In the genomic region with DNA sequence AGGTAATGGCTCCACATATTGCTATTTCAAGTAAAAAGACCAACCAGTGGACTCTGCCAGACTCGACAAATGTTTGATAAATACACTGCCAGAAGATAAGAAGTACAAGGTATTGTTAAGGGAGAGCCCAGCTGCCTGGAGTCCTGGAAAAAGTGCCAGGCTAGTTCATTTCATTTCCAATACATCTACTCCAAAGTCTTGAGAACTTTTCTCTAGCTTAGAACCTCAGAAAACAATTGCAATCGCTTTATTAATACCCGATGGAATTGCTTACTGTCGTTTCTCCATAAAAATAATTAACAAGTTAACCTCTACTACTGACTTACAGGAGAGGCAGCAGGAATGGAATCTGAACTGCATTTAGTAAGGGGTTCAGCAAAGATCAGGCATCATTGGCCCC, we compare ENCODE assay signal across 8 mouse cellular contexts. TPM values are rescaled to one million over a fixed set of nuclear protein-coding genes. Genes with fewer than 3 reads are reported as not detected.
A peak's percentile ranks its signal among the peaks of the same experiment; 100 is the strongest.
DNase-seq lines count a peak whose midpoint lies in the region; ATAC-seq and TF ChIP-seq lines count a peak whose summit lies in the region.
"Had no signal": no experiment of that assay in that cellular context is flagged by ENCODE, and none has a peak within 500 bp of the region (broad histone marks: within the 10 kb centered on the region; RNA-seq: fewer than 3 reads in every experiment).

No protein-coding gene starts in this region.

- 8% methylated on average over 4 of the region's 4 CpGs for WGBS in lung, embryonic 16.5 days
- WGBS in hindbrain, embryonic 10.5 days = 6% methylated on average over 4 of the region's 4 CpGs
- WGBS in liver, embryonic 14.5 days (ENCODE audit: insufficient replicate concordance) = 7% methylated on average over 4 of the region's 4 CpGs
- WGBS in stomach, postnatal 0 days = 23% methylated on average over 4 of the region's 4 CpGs

- H3K27me3 ChIP-seq in lung, embryonic 16.5 days (ENCODE audit: control insufficient read depth, insufficient read depth, low read depth, low read length) = peaks cover 63% of the 10 kb centered on the region
- peaks cover 32% of the 10 kb centered on the region for H3K27me3 ChIP-seq in hindbrain, embryonic 10.5 days (ENCODE audit: insufficient read depth, poor library complexity, severe bottlenecking)
- H3K27me3 ChIP-seq in liver, embryonic 14.5 days (ENCODE audit: control insufficient read depth, insufficient read depth, low read length) = peaks cover 21% of the 10 kb centered on the region
- H3K27me3 ChIP-seq in stomach, postnatal 0 days (ENCODE audit: control insufficient read depth, insufficient read depth, low read length) = no peaks in the 10 kb centered on the region

- DNase-seq in lung, postnatal 14 days = no peak
- DNase-seq in hindbrain, embryonic 10.5 days (ENCODE audit: low spot score) = no peak
- DNase-seq in liver, embryonic 14.5 days (ENCODE audit: low read depth in 3 of 3, low spot score in 3 of 3) = no peak
- no peak for DNase-seq in stomach, postnatal 0 days (ENCODE audit: low spot score)
- DNase-seq in ovary, postnatal 14 days (ENCODE audit: low spot score) = no peak
- no peak for DNase-seq in gastrocnemius, postnatal 25 days
- DNase-seq: cerebellum, adult 11-12 months had no signal

- H3K4me2 ChIP-seq in lung, embryonic 16.5 days (ENCODE audit: low read depth, low read length) = peak overlapping the region; percentile 95
- H3K4me2 ChIP-seq in liver, embryonic 14.5 days (ENCODE audit: low read depth) = peak overlapping the region; percentile 46
- peak overlapping the region; percentile 84 for H3K4me2 ChIP-seq in stomach, postnatal 0 days (replicated peaks; ENCODE audit: low read depth)

- ATAC-seq in lung, embryonic 16.5 days (ENCODE audit: low read depth) = no peak
- ATAC-seq in liver, embryonic 14.5 days (ENCODE audit: insufficient read depth) = no peak
- no peak for ATAC-seq in stomach, postnatal 0 days (ENCODE audit: low FRiP score, low TSS enrichment)

- no peak overlapping the region for H3K27ac ChIP-seq in lung, embryonic 16.5 days (ENCODE audit: low read length)
- H3K27ac ChIP-seq in hindbrain, embryonic 10.5 days = 0 out of 2 replicates have a peak overlapping the region, but pooled peaks have one; percentile 95
- H3K27ac ChIP-seq in liver, embryonic 14.5 days = no peak overlapping the region
- no peak overlapping the region for H3K27ac ChIP-seq in stomach, postnatal 0 days (replicated peaks)

- no peaks in the 10 kb centered on the region for H3K9me3 ChIP-seq in lung, embryonic 16.5 days (ENCODE audit: control insufficient read depth, low read length)
- no peaks in the 10 kb centered on the region for H3K9me3 ChIP-seq in hindbrain, embryonic 10.5 days
- no peaks in the 10 kb centered on the region for H3K9me3 ChIP-seq in liver, embryonic 14.5 days (ENCODE audit: control insufficient read depth, low read length)
- H3K9me3 ChIP-seq in stomach, postnatal 0 days (ENCODE audit: control insufficient read depth, low read length) = no peaks in the 10 kb centered on the region

- peak overlapping the region; percentile 82 for H3K4me3 ChIP-seq in lung, embryonic 16.5 days (ENCODE audit: low read length)
- H3K4me3 ChIP-seq in hindbrain, embryonic 10.5 days = peak overlapping the region; percentile 88
- H3K4me3 ChIP-seq in liver, embryonic 14.5 days (ENCODE audit: insufficient read depth in 1 of 2, low read depth in 2 of 2, low read length in 2 of 2) = no peak overlapping the region
- peak overlapping the region; percentile 96 for H3K4me3 ChIP-seq in stomach, postnatal 0 days (ENCODE audit: low read depth, low read length)

- TF ChIP-seq CTCF in liver, embryonic 14.5 days (IDR thresholded peaks at IDR 0.05; ENCODE audit: low read depth) = no peak
- no peak for TF ChIP-seq CTCF in stomach, postnatal 0 days (IDR thresholded peaks at IDR 0.05; ENCODE audit: low read depth)

- H3K36me3 ChIP-seq in lung, embryonic 16.5 days (ENCODE audit: control insufficient read depth, insufficient read depth, low read length) = no peaks in the 10 kb centered on the region
- H3K36me3 ChIP-seq in hindbrain, embryonic 10.5 days = no peaks in the 10 kb centered on the region
- H3K36me3 ChIP-seq in liver, embryonic 14.5 days (replicated peaks; ENCODE audit: control insufficient read depth, insufficient read depth, low read depth) = no peaks in the 10 kb centered on the region
- no peaks in the 10 kb centered on the region for H3K36me3 ChIP-seq in stomach, postnatal 0 days (ENCODE audit: control insufficient read depth, insufficient read depth, low read length)

- H3K9ac ChIP-seq in lung, embryonic 16.5 days (ENCODE audit: low read length) = no peak overlapping the region
- no peak overlapping the region for H3K9ac ChIP-seq in liver, embryonic 14.5 days (replicated peaks)
- no peak overlapping the region for H3K9ac ChIP-seq in stomach, postnatal 0 days (ENCODE audit: low read length)

- peaks cover 5% of the 10 kb centered on the region; the same call in 1 of the 2 replicates for H3K4me1 ChIP-seq in lung, embryonic 16.5 days (replicated peaks; ENCODE audit: control insufficient read depth, insufficient read depth, low read length)
- H3K4me1 ChIP-seq in hindbrain, embryonic 10.5 days (replicated peaks) = peaks cover 44% of the 10 kb centered on the region
- no peaks in the 10 kb centered on the region for H3K4me1 ChIP-seq in liver, embryonic 14.5 days (replicated peaks; ENCODE audit: control insufficient read depth in 2 of 2, insufficient read depth in 2 of 2, low read length in 1 of 2)
- no peaks in the 10 kb centered on the region for H3K4me1 ChIP-seq in stomach, postnatal 0 days (replicated peaks; ENCODE audit: control insufficient read depth, insufficient read depth)

- TF ChIP-seq EP300 in liver, embryonic 14.5 days (IDR thresholded peaks at IDR 0.05; ENCODE audit: low read depth) = no peak
- no peak for TF ChIP-seq EP300 in stomach, postnatal 0 days (optimal IDR thresholded peaks at IDR 0.05)

RNA-seq across cellular contexts. Expression of a gene that starts 1.7 kb away (rescaled TPM):
- polyA plus RNA-seq in lung, embryonic 16.5 days (2015; fragmentation: Nextera tagmentation; extraction: Ambion mirVana) = 3.6 and 4.1 TPM in 2 replicates
- 31.6 and 37.7 TPM in 2 replicates for polyA plus RNA-seq in hindbrain, embryonic 10.5 days (2016; fragmentation: Nextera tagmentation; extraction: Ambion mirVana)
- polyA plus RNA-seq in liver, embryonic 14.5 days (2012; rRNA removed) = 1.8 and 2.2 TPM in 2 replicates
- 3.1 TPM in 2 replicates for polyA plus RNA-seq in liver, embryonic 14.5 days (2014; fragmentation: Nextera tagmentation; extraction: Ambion mirVana)
- polyA plus RNA-seq in stomach, postnatal 0 days (2015; fragmentation: Nextera tagmentation; extraction: Ambion mirVana) = 3.7 and 4.5 TPM in 2 replicates
- 1 to 10 TPM; 4.5 to 8.0 TPM for total RNA-seq in gastrocnemius, postnatal 25 days (2021)

Comparison
In these comparisons a context has a peak if more than half of its experiments do, and no peak if none do; other contexts are left out.
1. H3K4me3 ChIP-seq: peak in lung, embryonic 16.5 days (single experiment), hindbrain, embryonic 10.5 days (single experiment) and stomach, postnatal 0 days (single experiment); none in liver, embryonic 14.5 days (0 of 2).
2. Peak in every context shown above with its lines, with median percentiles within 50 percentile points of each other: H3K4me2 ChIP-seq.